Mouse (Mus musculus): ENCODE results near the gene Grin3b.

DNA sequence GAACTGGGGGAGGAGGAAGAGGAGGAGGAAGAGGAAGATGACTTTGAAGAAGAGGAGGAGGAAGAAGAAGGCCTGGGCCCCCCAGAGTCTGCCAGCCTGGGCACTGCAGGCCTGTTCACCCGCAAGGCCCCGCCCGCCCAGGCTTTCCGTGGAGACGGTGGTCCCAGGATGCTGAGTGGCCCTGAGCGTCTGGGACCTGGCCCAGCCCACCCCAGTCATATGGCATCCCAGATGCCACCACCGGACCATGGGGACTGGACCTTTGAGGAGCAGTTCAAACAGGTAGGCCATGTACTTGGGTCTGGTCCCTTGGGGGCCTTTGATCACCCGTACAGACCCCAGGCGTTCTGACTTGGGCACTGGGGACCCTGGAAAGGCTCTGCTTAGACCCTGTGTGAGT lies 38.7 kb upstream of the Grin3b start:
- TF ChIP-seq CTCF (IDR thresholded peaks at IDR 0.05; ENCODE audit: control insufficient read depth, insufficient read depth, low read length) (no peak), POLR2A (IDR thresholded peaks at IDR 0.05; ENCODE audit: borderline replicate concordance, control insufficient read depth, low read depth, low read length) (no peak)

All from bone marrow, adult 2 months (tissue).